Mouse (Mus musculus) intestine, embryonic 14.5 days (tissue): ENCODE data around the gene Prss32. TPM values are rescaled to one million over a fixed set of nuclear protein-coding genes. Genes with fewer than 3 reads are reported as not detected.

Experiments
- ATAC-seq: fragments of 200-750 bp; cut with Nextera tagmentation; replicated peaks from 2 replicates; pipeline ENCODE4 v1.8.0; 2017; ENCODE audit warnings: low read depth, moderate number of reproducible peaks, moderate TSS enrichment, moderate library complexity; ENCODE audit not compliant: low FRiP score, low TSS enrichment
- DNase-seq: peaks from one replicate; pipeline ENCODE4 v3.0.0-alpha.2; 2018; ENCODE audit warnings: low spot score
- H3K27ac ChIP-seq: fragments of 300-500 bp; sonication (generic); 2 replicates; pipeline ENCODE4 v1.5.1; 2014; ENCODE audit warnings: low read depth, mild to moderate bottlenecking, control low read depth
- H3K27me3 ChIP-seq: fragments of 300-500 bp; sonication (generic); replicated peaks from 2 replicates; pipeline ENCODE4 v1.6.1; 2014; ENCODE audit warnings: low read length, control low read depth; ENCODE audit not compliant: control insufficient read depth, insufficient read depth
- H3K36me3 ChIP-seq: fragments of 300-500 bp; sonication (generic); 2 replicates; pipeline ENCODE4 v1.6.1; 2014; ENCODE audit warnings: low read length, control low read depth; ENCODE audit not compliant: control insufficient read depth, insufficient read depth
- H3K4me1 ChIP-seq: fragments of 300-500 bp; sonication (generic); replicated peaks from 2 replicates; pipeline ENCODE4 v1.6.1; 2014; ENCODE audit warnings: low read length, control low read depth, mixed read lengths; ENCODE audit not compliant: control insufficient read depth, insufficient read depth
- H3K4me2 ChIP-seq: fragments of 300-500 bp; sonication (generic); 2 replicates; pipeline ENCODE4 v1.6.1; 2014; ENCODE audit warnings: low read length
- H3K4me3 ChIP-seq: fragments of 300-500 bp; sonication (generic); 2 replicates; pipeline ENCODE4 v1.5.1; 2014; ENCODE audit warnings: low read depth, low read length, control low read depth, mixed read lengths
- H3K9ac ChIP-seq: fragments of 300-500 bp; sonication (generic); 2 replicates; pipeline ENCODE4 v1.6.1; 2014; ENCODE audit warnings: mild to moderate bottlenecking, low read length
- H3K9me3 ChIP-seq: fragments of 300-500 bp; sonication (generic); 2 replicates; pipeline ENCODE4 v1.6.1; 2016; ENCODE audit warnings: low read length, control low read depth; ENCODE audit not compliant: control insufficient read depth
- WGBS: fragments of 180-500 bp; shearing (Covaris S2); extraction: QIAGEN DNeasy Blood & Tissue Kit; methylation state at CpG from one replicate; pipeline ENCODE4 v1.1.7; 2014; 5-methylcytosine and 5-hydroxymethylcytosine counted together
- polyA plus RNA-seq: library from polyadenylated mRNA; unstranded; fragments of >200 nt; fragmentation: Nextera tagmentation; extraction: Ambion mirVana; gene quantifications from 2 replicates; pipeline ENCODE4 v1.2.1, GENCODE M21; 2014

Gene Prss32
- polyA plus RNA-seq, 1 experiment from 2014 or later, result 1.5 TPM

DNA sequence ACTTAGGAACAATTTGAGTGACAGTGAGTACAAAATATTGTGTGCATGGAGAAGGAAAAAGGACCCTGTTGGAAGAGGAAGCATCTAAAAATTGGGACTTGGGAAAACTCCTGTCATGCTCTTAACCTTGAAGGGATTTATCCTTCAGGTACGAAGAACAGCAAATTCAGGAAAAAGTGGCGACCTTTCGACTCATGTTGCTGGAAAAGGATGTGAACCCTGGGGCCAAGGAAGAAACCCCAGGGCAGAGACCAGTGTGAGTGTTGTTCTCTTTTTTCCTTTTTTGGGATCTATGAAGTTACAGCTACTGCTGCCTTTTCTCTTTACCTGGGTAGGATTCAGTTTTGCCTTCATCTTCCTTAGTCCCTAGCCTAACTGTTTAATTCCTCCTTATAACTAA is 35.7 kb upstream of the Prss32 start:
- Histone ChIP-seq H3K4me1 (peaks cover 20% of the 10 kb centered on the region), H3K9ac (no peak overlapping the region), H3K9me3 (no peaks in the 10 kb centered on the region), H3K4me3 (no peak overlapping the region), H3K4me2 (no peak overlapping the region), H3K36me3 (peaks cover 63% of the 10 kb centered on the region), H3K27me3 (no peaks in the 10 kb centered on the region), H3K27ac (no peak overlapping the region)
- 88% methylated on average over 3 of the region's 3 CpGs for WGBS
- no peak for ATAC-seq
- DNase-seq, result no peak

DNA sequence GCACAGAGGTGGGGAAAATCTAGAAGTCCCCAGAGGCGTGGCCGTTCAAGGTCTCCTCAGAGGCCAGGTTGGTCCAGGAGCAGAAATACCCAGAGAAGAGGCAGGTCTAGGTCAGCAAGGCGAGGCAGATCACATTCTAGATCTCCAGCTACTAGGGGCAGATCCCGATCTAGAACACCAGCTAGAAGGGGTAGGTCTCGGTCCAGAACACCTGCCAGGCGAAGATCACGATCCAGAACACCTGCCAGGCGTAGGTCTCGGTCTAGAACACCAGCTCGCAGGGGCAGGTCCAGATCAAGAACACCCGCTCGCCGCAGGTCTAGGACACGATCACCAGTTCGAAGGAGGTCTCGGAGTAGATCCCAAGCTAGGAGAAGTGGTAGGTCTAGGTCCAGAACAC is 28.0 kb upstream of the Prss32 start:
- Histone ChIP-seq H3K4me3 (no peak overlapping the region), H3K4me2 (no peak overlapping the region), H3K36me3 (peaks cover 100% of the 10 kb centered on the region), H3K27me3 (no peaks in the 10 kb centered on the region), H3K27ac (no peak overlapping the region), H3K4me1 (no peaks in the 10 kb centered on the region), H3K9ac (no peak overlapping the region), H3K9me3 (peaks cover 21% of the 10 kb centered on the region)
- ATAC-seq (no peak), DNase-seq (no peak)
- WGBS, result 98% methylated on average over 16 of the region's 16 CpGs

DNA sequence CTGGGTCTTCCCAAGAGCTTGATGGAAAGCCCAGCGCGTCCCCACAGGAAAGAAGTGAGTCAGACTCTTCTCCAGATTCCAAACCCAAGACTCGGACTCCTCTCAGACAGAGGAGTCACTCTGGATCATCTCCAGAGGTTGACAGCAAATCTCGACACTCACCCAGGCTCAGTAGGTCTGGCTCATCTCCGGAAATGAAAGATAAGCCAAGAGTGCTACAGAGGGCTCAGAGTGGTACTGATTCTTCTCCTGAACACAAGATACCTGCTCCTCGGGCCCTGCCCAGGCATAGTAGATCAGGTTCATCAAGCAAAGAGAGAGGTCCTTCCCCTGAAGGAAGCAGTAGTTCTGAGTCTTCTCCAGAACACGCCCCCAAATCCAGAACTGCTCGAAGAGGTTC is 25.1 kb upstream of the Prss32 start:
- no peaks in the 10 kb centered on the region for H3K27me3 ChIP-seq
- H3K4me3 ChIP-seq, result no peak overlapping the region
- no peaks in the 10 kb centered on the region for H3K4me1 ChIP-seq
- peaks cover 100% of the 10 kb centered on the region for H3K36me3 ChIP-seq
- WGBS, result 98% methylated on average over 8 of the region's 8 CpGs
- H3K27ac ChIP-seq, result no peak overlapping the region
- no peak overlapping the region for H3K9ac ChIP-seq
- peaks cover 21% of the 10 kb centered on the region for H3K9me3 ChIP-seq
- no peak overlapping the region for H3K4me2 ChIP-seq
- ATAC-seq (no peak), DNase-seq (no peak)

DNA sequence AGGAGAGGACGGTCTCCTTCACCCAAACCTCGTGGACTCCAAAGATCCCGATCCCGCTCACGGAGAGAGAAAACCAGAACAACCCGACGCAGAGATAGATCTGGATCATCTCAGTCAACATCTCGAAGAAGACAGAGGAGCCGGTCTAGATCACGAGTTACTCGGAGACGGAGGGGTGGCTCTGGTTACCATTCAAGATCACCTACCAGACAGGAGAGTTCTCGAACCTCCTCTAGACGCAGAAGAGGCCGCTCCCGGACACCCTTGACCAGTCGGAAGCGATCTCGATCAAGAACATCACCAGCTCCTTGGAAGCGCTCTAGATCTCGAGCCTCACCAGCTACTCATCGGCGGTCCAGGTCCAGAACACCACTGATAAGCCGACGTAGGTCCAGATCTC is 24.4 kb upstream of the Prss32 start:
- 98% methylated on average over 25 of the region's 25 CpGs for WGBS

DNA sequence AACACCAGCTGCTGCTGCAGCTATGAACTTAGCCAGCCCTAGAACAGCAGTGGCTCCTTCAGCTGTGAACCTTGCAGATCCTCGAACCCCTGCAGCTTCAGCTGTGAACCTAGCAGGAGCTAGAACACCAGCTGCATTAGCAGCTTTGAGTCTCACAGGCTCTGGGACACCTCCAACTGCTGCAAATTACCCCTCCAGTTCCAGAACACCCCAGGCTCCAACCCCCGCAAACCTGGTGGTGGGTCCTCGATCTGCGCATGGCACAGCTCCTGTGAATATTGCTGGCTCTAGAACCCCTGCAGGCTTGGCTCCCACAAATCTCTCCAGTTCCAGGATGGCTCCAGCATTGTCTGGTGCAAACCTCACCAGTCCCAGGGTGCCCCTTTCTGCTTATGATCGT is 22.9 kb upstream of the Prss32 start:
- Histone ChIP-seq H3K27me3 (no peaks in the 10 kb centered on the region), H3K27ac (no peak overlapping the region), H3K4me1 (no peaks in the 10 kb centered on the region), H3K9ac (no peak overlapping the region), H3K4me3 (no peak overlapping the region), H3K36me3 (peaks cover 100% of the 10 kb centered on the region), H3K4me2 (no peak overlapping the region), H3K9me3 (peaks cover 21% of the 10 kb centered on the region)
- ATAC-seq, result no peak
- DNase-seq, result no peak
- 93% methylated on average over 5 of the region's 5 CpGs for WGBS

More for the DNA sequence above, 24.4 kb upstream of the Prss32 start:
- no peak for ATAC-seq
- no peak for DNase-seq
- Histone ChIP-seq H3K9ac (no peak overlapping the region), H3K36me3 (peaks cover 100% of the 10 kb centered on the region), H3K27ac (no peak overlapping the region), H3K9me3 (peaks cover 21% of the 10 kb centered on the region), H3K4me1 (no peaks in the 10 kb centered on the region), H3K27me3 (no peaks in the 10 kb centered on the region), H3K4me3 (no peak overlapping the region), H3K4me2 (no peak overlapping the region)

DNA sequence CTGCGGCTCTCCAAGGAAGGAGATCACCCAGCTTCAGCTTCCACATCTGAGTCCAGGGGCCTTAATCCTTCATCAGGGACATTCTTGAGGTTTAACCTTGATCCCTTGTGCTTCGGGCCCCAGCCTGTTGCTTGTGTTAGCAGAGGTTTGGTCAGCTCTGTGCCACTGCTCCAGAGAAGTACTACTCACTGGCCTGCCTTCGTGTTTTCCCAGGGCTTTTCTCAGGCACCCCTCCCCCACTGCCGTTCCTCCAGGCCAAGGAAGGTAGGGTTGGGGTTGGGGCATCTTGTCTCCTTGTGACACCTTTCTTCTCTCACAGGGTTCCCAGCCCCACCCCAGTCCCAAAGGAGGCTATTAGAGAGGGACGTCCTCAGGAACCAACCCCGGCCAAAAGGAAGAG is 21.6 kb upstream of the Prss32 start:
- no peak for DNase-seq
- no peak overlapping the region for H3K27ac ChIP-seq
- ATAC-seq, result no peak
- peaks cover 100% of the 10 kb centered on the region for H3K36me3 ChIP-seq
- no peak overlapping the region for H3K4me3 ChIP-seq
- peaks cover 2% of the 10 kb centered on the region; the same call in 1 of the 2 replicates for H3K4me1 ChIP-seq
- no peak overlapping the region for H3K4me2 ChIP-seq
- H3K9me3 ChIP-seq, result peaks cover 21% of the 10 kb centered on the region
- no peak overlapping the region for H3K9ac ChIP-seq
- H3K27me3 ChIP-seq, result no peaks in the 10 kb centered on the region
- 78% methylated on average over 6 of the region's 6 CpGs for WGBS

DNA sequence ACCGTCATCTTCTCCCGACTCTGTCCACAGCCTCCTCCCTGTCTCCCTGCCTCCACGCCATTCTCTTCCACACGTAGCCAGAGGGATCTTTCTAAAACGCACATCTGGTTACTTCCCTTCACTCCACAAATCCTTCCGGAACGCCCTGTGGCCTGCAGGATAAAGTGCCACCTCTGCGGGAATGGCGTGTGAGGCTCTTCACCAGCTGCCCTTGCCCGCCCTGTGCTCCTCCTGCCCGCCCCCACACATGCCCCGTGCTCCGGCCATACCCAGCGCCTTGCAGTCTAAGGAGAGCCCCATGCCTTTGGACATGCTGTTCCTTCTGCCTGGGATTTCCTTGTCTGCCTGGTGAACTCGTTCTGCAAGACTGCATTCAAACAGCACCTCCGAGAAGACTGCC is 20.6 kb upstream of the Prss32 start:
- no peaks in the 10 kb centered on the region for H3K27me3 ChIP-seq
- DNase-seq (no peak), ATAC-seq (no peak)
- peaks cover 93% of the 10 kb centered on the region for H3K36me3 ChIP-seq
- H3K4me1 ChIP-seq, result peaks cover 11% of the 10 kb centered on the region
- no peak overlapping the region for H3K9ac ChIP-seq
- 82% methylated on average over 16 of the region's 16 CpGs for WGBS
- H3K4me2 ChIP-seq, result no peak overlapping the region
- H3K27ac ChIP-seq, result no peak overlapping the region
- peaks cover 18% of the 10 kb centered on the region for H3K9me3 ChIP-seq
- no peak overlapping the region for H3K4me3 ChIP-seq

DNA sequence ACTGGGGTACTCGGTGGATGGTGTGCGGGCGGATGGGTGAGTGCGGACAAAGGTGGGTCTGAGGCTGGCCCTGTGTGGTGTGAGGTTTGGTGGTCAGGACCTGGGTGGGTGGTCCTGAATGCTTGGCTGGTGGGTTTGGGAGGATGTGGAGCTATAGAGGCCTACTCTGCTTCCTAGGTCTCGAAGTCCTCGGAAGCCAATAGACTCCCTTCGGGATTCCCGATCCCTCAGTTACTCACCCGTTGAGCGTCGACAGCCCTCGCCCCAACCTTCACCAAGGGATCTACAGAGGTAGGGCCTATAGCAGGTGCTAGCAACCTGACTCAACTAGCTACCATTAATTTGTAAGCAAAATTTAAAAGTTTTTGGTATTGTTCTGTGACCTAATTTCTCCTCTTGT is 20.0 kb upstream of the Prss32 start:
- H3K9me3 ChIP-seq, result peaks cover 12% of the 10 kb centered on the region
- DNase-seq (no peak), ATAC-seq (peak; percentile 32; the same call in 1 of the 2 replicates)
- H3K9ac ChIP-seq, result no peak overlapping the region
- peaks cover 88% of the 10 kb centered on the region for H3K36me3 ChIP-seq
- no peak overlapping the region for H3K27ac ChIP-seq
- H3K4me1 ChIP-seq, result peaks cover 13% of the 10 kb centered on the region
- no peak overlapping the region for H3K4me3 ChIP-seq
- no peak overlapping the region for H3K4me2 ChIP-seq
- 92% methylated on average over 12 of the region's 12 CpGs for WGBS
- no peaks in the 10 kb centered on the region for H3K27me3 ChIP-seq

DNA sequence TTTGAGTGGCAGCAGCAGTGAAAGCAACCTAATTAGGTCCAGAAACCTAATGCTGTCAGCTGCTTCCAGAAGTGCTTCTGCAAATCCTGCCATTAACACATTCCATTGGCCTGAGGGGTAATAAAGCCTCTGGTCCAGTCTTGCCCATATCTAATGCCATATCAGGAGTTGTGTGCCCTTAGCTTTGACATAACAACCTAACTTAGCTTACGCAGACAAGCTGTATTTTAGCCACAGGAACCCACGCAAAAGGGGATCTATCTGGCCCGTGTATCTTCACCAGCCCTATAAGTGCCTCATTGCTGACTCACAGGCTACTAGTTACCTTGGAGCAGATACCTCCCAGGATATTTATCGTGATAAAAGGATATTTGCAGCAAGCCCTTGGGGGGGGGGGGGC is 18.1 kb upstream of the Prss32 start:
- WGBS, result 83% methylated on average over 4 of the region's 4 CpGs
- Histone ChIP-seq H3K4me1 (peaks cover 17% of the 10 kb centered on the region), H3K36me3 (peaks cover 68% of the 10 kb centered on the region)

More for the DNA sequence above, 18.1 kb upstream of the Prss32 start:
- Histone ChIP-seq H3K4me3 (no peak overlapping the region), H3K27ac (no peak overlapping the region), H3K27me3 (no peaks in the 10 kb centered on the region), H3K9me3 (0 out of 2 replicates have a peak, but pooled peaks cover 2% of the 10 kb centered on the region), H3K9ac (no peak overlapping the region), H3K4me2 (no peak overlapping the region)
- ATAC-seq (no peak), DNase-seq (no peak)
